Mouse (Mus musculus) adipose tissue, adult 10 weeks (tissue): ENCODE results near the gene Ect2l. TPM values are rescaled to one million over a fixed set of nuclear protein-coding genes. Genes with fewer than 3 reads are reported as not detected.

Experiments used
- polyA plus RNA-seq: library from polyadenylated mRNA; stranded (reverse); fragments of 350-450 nt; fragmentation: Illumina TruSeq; extraction: RNeasy Lipid Tissue Mini Kit (QIAGEN cat#74804); gene quantifications from one replicate; pipeline ENCODE4 v1.2.3, GENCODE M21; 2014; ENCODE audit warnings: low read depth, low replicate concordance

Gene Ect2l
- 0.94 TPM for polyA plus RNA-seq

DNA sequence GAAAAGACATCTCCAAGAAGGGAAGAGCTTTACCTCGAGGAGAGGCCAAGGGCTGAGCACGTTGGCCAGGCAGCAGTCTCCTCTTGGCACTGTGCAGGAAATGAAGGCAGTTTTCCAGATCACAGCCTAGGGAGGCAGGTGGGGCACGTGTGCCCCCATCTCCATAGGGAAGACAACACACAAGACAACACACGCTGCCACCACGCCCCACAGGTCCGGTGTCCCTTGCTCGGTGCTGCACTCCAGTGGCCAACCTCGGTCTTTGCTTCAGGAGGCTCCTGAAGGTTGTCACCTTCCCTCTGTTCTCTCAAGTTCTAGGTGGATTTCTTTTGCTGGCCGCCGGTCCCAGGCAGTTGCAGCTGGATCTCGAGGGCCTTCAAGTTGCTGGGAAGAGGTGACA lies at the start of gene Ect2l:
TSS of gene Ect2l (minus strand) at position 165 of the 400 bp plus-strand sequence.

GRCm38 (mm10) chr10:18234560-18235401 lies 24.1 kb upstream of the Ect2l start, which contains the start of gene Ccdc28a:
Ccdc28a (minus strand) TSS chr10:18234998.

Other genes starting within 250 kb of the Ect2l start
- gene Abracl, start 187.6 kb downstream of the Ect2l start, polyA plus RNA-seq, result 166 TPM
- gene Reps1, start 155.0 kb downstream of the Ect2l start, polyA plus RNA-seq, result 47.1 TPM
- gene Ccdc28a, start 24.1 kb upstream of the Ect2l start, polyA plus RNA-seq, result 14.4 TPM
- gene Nhsl1, start 108.1 kb upstream of the Ect2l start, polyA plus RNA-seq, result 35.9 TPM